Mouse (Mus musculus): ENCODE data around the gene Mesd. TPM values are rescaled to one million over a fixed set of nuclear protein-coding genes. Genes with fewer than 3 reads are reported as not detected.

Mesd gene
- polyA plus RNA-seq, 1 experiment from 2014 or later = 111 TPM

DNA sequence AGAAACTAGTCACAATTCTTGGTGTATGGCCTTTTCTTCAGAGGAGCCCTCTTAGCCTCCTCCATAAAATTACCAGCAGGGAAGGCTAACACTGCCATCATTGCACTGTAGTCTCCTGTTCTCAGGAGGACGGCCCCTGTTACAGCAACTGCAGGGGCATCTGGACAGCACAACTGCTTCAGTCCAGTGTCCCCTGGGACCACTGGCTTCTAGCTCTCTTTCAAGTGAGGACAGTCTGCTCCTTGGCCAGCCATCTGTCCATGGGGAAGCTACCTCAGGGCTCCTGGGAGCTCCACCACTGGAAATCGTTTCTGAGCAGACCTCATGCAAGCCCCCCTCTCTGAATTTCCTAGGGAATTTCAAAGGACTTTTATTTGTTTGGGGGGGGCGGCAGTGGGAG is 16.3 kb downstream of the Mesd start:
- H3K36me3 ChIP-seq (ENCODE audit: insufficient read depth) = peaks cover 45% of the 10 kb centered on the region

DNA sequence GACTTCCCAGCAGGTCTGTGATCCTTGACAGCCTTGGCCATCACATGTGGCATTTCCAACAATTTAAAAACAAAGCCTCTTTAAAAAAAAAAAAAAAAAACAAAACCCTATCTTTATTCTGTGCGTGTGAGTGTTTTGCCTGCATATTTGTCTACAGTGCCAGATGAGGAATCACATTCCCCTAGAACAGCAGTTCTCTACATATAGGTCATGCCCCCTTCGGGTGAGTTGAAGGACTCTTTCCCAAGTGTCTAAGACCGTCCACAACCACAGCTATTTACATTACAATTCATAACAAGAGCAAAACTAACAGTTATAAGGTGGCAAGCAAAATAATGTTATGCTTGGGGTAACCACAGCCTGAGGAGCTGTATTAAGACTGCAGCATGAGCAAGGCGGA is 17.2 kb downstream of the Mesd start:
- 49% methylated on average over 4 of the region's 4 CpGs for WGBS
- Histone ChIP-seq H3K9me3 (ENCODE audit: low read depth, low read length) (no peaks in the 10 kb centered on the region), H3K36me3 (ENCODE audit: insufficient read depth) (peaks cover 38% of the 10 kb centered on the region), H3K4me3 (ENCODE audit: low read depth, low read length) (no peak overlapping the region), H3K4me1 (ENCODE audit: insufficient read depth) (no peaks in the 10 kb centered on the region), H3K4me2 (no peak overlapping the region), H3K9ac (no peak overlapping the region), H3K27me3 (ENCODE audit: insufficient read depth, low read length) (no peaks in the 10 kb centered on the region), H3K27ac (ENCODE audit: low read depth) (peak overlapping the region; percentile 63; the same call in 1 of the 2 replicates)
- no peak for TF ChIP-seq CTCF (IDR thresholded peaks at IDR 0.05; ENCODE audit: low read depth)
- ATAC-seq (ENCODE audit: insufficient read depth) (peak; percentile 16; the same call in 1 of the 2 replicates), DNase-seq (peak; percentile 40)

More for the DNA sequence above, 16.3 kb downstream of the Mesd start:
- WGBS = 74% methylated on average over 3 of the region's 3 CpGs
- no peak overlapping the region for H3K4me3 ChIP-seq (ENCODE audit: low read depth, low read length)
- H3K27ac ChIP-seq (ENCODE audit: low read depth) = no peak overlapping the region
- TF ChIP-seq CTCF (IDR thresholded peaks at IDR 0.05; ENCODE audit: low read depth) = no peak
- H3K9me3 ChIP-seq (ENCODE audit: low read depth, low read length) = no peaks in the 10 kb centered on the region
- H3K4me1 ChIP-seq (ENCODE audit: insufficient read depth) = no peaks in the 10 kb centered on the region
- ATAC-seq (ENCODE audit: insufficient read depth) (no peak), DNase-seq (no peak)
- no peaks in the 10 kb centered on the region for H3K27me3 ChIP-seq (ENCODE audit: insufficient read depth, low read length)
- H3K4me2 ChIP-seq = no peak overlapping the region
- no peak overlapping the region for H3K9ac ChIP-seq

DNA sequence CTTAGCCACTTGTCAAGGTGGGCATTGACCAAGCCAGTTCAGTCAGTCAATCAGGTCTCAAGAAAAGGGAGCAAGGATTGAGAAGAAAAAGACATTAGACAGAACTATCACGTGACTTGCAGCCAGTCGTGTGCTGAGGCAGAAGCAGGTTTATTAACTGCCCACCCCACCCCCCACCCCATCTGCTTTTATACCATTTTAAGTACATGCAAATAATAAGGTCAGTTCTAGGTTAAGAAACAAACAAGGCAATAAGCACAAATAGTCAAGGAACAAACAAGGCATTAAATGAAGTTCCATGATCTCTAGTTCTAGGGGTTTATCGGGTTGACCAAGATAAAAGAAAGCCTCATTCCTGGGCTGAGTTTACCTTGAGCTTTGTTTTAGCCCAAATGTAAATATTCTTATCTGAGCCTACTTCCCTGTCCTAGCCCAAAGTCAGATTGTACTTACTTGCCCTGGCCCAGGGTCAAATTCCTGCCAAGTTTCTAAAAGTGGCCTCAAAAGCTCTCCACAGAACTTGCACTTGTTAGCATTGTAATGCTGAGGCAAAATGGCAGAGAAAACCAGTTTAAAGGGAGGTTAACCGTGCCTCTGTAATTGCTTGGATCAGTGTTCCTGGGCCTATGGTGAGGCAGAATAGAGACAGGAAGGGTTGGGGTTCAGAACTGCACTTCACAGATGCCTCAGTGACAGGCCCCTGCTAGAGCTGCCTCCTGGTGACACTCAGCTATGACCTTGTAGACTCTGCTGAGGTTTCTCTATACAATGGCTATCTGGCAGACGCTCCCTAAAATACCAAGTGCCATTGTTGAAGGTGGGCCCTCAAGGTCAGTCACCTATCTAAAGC is 18.3 kb downstream of the Mesd start:
- Histone ChIP-seq H3K4me1 (ENCODE audit: insufficient read depth) (no peaks in the 10 kb centered on the region), H3K27ac (ENCODE audit: low read depth) (peak overlapping the region; percentile 63), H3K9me3 (ENCODE audit: low read depth, low read length) (no peaks in the 10 kb centered on the region), H3K36me3 (ENCODE audit: insufficient read depth) (peaks cover 30% of the 10 kb centered on the region), H3K4me3 (ENCODE audit: low read depth, low read length) (no peak overlapping the region), H3K27me3 (ENCODE audit: insufficient read depth, low read length) (no peaks in the 10 kb centered on the region), H3K9ac (no peak overlapping the region), H3K4me2 (no peak overlapping the region)
- peak; percentile 51 for DNase-seq
- peak; percentile 36; the same call in 1 of the 2 replicates for ATAC-seq (ENCODE audit: insufficient read depth)
- no peak for TF ChIP-seq CTCF (IDR thresholded peaks at IDR 0.05; ENCODE audit: low read depth)
- 36% methylated on average over 5 of the region's 5 CpGs for WGBS

DNA sequence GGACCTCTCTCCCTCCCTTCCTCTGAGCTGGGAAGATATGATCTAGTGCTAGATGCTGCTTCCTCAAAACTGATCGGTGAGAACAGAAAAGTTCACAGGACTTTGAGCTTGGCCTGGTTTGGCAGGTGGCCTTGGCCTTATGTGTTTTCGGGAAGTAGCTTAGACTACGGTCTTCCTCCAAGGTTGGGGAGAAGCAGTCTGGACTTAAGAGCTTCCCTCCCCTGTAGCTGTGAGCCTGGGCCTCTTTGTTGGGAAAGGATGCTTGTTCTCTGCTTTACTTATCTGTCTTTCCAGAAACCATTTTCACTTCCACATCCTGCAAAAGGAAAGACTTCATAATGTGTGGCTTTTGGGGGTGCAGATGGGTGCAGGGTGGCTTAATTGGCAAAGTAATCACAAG is 20.6 kb downstream of the Mesd start:
- TF ChIP-seq CTCF (IDR thresholded peaks at IDR 0.05; ENCODE audit: low read depth) = no peak
- H3K27ac ChIP-seq (ENCODE audit: low read depth) = no peak overlapping the region
- no peak overlapping the region for H3K9ac ChIP-seq
- peaks cover 7% of the 10 kb centered on the region for H3K36me3 ChIP-seq (ENCODE audit: insufficient read depth)
- DNase-seq (no peak), ATAC-seq (ENCODE audit: insufficient read depth) (no peak)
- H3K4me1 ChIP-seq (ENCODE audit: insufficient read depth) = no peaks in the 10 kb centered on the region
- no peaks in the 10 kb centered on the region for H3K27me3 ChIP-seq (ENCODE audit: insufficient read depth, low read length)
- no peak overlapping the region for H3K4me2 ChIP-seq
- whole genome bisulfite sequencing = 81% methylated on average over 3 of the region's 3 CpGs
- no peak overlapping the region for H3K4me3 ChIP-seq (ENCODE audit: low read depth, low read length)
- no peaks in the 10 kb centered on the region for H3K9me3 ChIP-seq (ENCODE audit: low read depth, low read length)

DNA sequence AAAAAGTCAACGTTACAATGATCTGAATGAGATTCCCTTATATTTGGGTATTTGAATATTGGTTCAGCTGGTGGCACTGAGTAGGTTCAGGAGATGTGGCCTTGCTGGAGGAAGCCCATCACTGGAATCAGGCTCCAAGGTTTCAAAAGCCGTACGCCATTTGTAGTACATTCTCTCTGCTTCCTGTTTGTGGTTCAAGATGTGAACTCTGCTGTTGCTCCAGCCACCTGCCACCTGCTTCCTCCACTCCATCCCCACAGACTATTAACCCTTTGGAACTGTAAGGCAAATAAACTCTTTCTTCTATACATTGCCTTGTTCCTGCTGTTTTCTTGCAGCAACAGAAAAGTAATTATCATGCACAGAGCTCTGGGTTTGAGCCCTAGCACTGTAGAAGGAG is 27.6 kb downstream of the Mesd start:
- no peak overlapping the region for H3K4me3 ChIP-seq (ENCODE audit: low read depth, low read length)
- DNase-seq = no peak
- no peaks in the 10 kb centered on the region for H3K27me3 ChIP-seq (ENCODE audit: insufficient read depth, low read length)
- H3K9ac ChIP-seq = no peak overlapping the region
- H3K4me2 ChIP-seq = no peak overlapping the region
- no peaks in the 10 kb centered on the region for H3K9me3 ChIP-seq (ENCODE audit: low read depth, low read length)
- H3K36me3 ChIP-seq (ENCODE audit: insufficient read depth) = no peaks in the 10 kb centered on the region
- no peak overlapping the region for H3K27ac ChIP-seq (ENCODE audit: low read depth)
- no peak for ATAC-seq (ENCODE audit: insufficient read depth)
- 75% methylated on average over 3 of the region's 3 CpGs for WGBS
- TF ChIP-seq CTCF (IDR thresholded peaks at IDR 0.05; ENCODE audit: low read depth) = no peak
- H3K4me1 ChIP-seq (ENCODE audit: insufficient read depth) = no peaks in the 10 kb centered on the region

DNA sequence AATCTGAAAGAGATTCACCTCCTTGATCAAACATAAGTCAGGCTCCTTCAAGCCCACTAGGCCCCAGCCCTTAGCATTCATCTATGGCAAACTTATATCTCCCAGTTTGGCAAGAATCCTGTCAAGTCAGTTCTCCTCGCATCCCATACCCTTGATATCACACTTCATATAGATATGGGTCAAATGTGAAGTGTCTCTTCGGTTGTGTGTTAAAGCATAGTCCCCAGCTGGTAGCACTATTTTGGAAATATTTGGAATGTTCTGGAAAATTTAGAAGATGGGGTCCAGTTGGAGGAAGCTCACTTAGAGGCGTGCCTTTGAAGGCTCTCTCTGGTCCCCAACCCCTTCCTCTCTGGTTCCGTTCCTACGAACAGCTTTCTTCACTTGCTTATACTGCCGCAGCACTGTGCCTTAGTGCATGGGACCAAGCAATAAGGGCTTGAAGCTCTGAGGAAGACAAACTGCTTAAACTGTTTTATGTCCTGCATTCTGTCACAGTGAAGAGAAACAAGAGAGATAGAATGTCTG is 29.2 kb downstream of the Mesd start:
- TF ChIP-seq CTCF (IDR thresholded peaks at IDR 0.05; ENCODE audit: low read depth) = no peak
- no peak overlapping the region for H3K4me2 ChIP-seq
- H3K36me3 ChIP-seq (ENCODE audit: insufficient read depth) = no peaks in the 10 kb centered on the region
- ATAC-seq (ENCODE audit: insufficient read depth) (peak; percentile 84), DNase-seq (peak; percentile 72)
- no peak overlapping the region for H3K4me3 ChIP-seq (ENCODE audit: low read depth, low read length)
- no peaks in the 10 kb centered on the region for H3K9me3 ChIP-seq (ENCODE audit: low read depth, low read length)
- WGBS = 55% methylated on average over 6 of the region's 6 CpGs
- H3K9ac ChIP-seq = no peak overlapping the region
- peak overlapping the region; percentile 47; the same call in 1 of the 2 replicates for H3K27ac ChIP-seq (ENCODE audit: low read depth)
- H3K27me3 ChIP-seq (ENCODE audit: insufficient read depth, low read length) = no peaks in the 10 kb centered on the region
- no peaks in the 10 kb centered on the region for H3K4me1 ChIP-seq (ENCODE audit: insufficient read depth)

DNA sequence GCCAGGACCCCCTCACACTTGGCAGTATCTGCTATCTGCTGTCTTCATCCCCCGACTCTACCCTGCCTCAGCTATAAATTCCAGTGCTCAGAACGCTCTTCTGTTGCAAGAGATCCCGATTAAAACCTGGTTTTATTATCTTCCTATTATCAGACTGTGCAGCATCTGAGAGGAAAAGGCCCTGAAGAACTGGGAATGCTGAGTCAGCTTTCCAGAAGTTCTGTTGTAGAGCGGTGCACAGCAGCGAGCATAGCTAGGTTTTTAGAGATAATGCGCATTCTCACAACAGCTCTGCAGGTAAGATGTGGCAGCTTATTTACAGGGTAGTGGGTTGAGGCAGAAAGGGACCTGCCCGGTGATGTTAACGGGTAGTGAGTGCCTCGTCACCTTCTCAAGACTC is 29.7 kb downstream of the Mesd start:
- H3K36me3 ChIP-seq (ENCODE audit: insufficient read depth) = no peaks in the 10 kb centered on the region
- no peak overlapping the region for H3K4me2 ChIP-seq
- no peak overlapping the region for H3K9ac ChIP-seq
- no peaks in the 10 kb centered on the region for H3K4me1 ChIP-seq (ENCODE audit: insufficient read depth)
- peak overlapping the region; percentile 47 for H3K27ac ChIP-seq (ENCODE audit: low read depth)
- no peak for TF ChIP-seq CTCF (IDR thresholded peaks at IDR 0.05; ENCODE audit: low read depth)
- H3K9me3 ChIP-seq (ENCODE audit: low read depth, low read length) = no peaks in the 10 kb centered on the region
- DNase-seq (no peak), ATAC-seq (ENCODE audit: insufficient read depth) (peak; percentile 26; the same call in 1 of the 2 replicates)
- no peak overlapping the region for H3K4me3 ChIP-seq (ENCODE audit: low read depth, low read length)
- H3K27me3 ChIP-seq (ENCODE audit: insufficient read depth, low read length) = no peaks in the 10 kb centered on the region
- WGBS = 61% methylated on average over 9 of the region's 9 CpGs

Measured in lung, embryonic 14.5 days (tissue).